ENCODE assay signal across 8 mouse cellular contexts in genomic region chr15:100870001-100870774, GRCm38 (mm10). TPM values are rescaled to one million over a fixed set of nuclear protein-coding genes. Genes with fewer than 3 reads are reported as not detected.
DNase-seq lines count a peak whose midpoint lies in the region; ATAC-seq and TF ChIP-seq lines count a peak whose summit lies in the region.

No protein-coding gene starts in this region.

- peaks cover 57% of the 10 kb centered on the region for H3K27me3 ChIP-seq in E14TG2a.4 (ENCODE audit: insufficient read depth, low read length)
- H3K27me3 ChIP-seq in embryonic facial prominence, embryonic 13.5 days, result peaks cover 43% of the 10 kb centered on the region
- peaks cover 70% of the 10 kb centered on the region for H3K27me3 ChIP-seq in heart, postnatal 0 days (ENCODE audit: control insufficient read depth, insufficient read depth, low read length)
- H3K27me3 ChIP-seq in lung, embryonic 14.5 days (ENCODE audit: insufficient read depth, low read length), result peaks cover 54% of the 10 kb centered on the region

- peaks cover 21% of the 10 kb centered on the region for H3K4me1 ChIP-seq in E14TG2a.4 (replicated peaks; ENCODE audit: low read depth, low read length)
- H3K4me1 ChIP-seq in embryonic facial prominence, embryonic 13.5 days, result peaks cover 26% of the 10 kb centered on the region
- peaks cover 5% of the 10 kb centered on the region; the same call in 1 of the 2 replicates for H3K4me1 ChIP-seq in heart, postnatal 0 days (ENCODE audit: control insufficient read depth, insufficient read depth)
- no peaks in the 10 kb centered on the region for H3K4me1 ChIP-seq in lung, embryonic 14.5 days (ENCODE audit: insufficient read depth)

- 0 out of 2 replicates have a peak, but pooled peaks have one; percentile 26 for ATAC-seq in embryonic facial prominence, embryonic 13.5 days (ENCODE audit: insufficient number of reproducible peaks, insufficient read depth, low FRiP score, low TSS enrichment, low read depth)
- ATAC-seq in heart, postnatal 0 days (ENCODE audit: insufficient read depth, low read depth), result peak; percentile 33; the same call in 1 of the 2 replicates
- peak; percentile 83; the same call in 1 of the 2 replicates for ATAC-seq in lung, embryonic 14.5 days (ENCODE audit: insufficient read depth)

- H3K9me3 ChIP-seq in E14TG2a.4 (ENCODE audit: low read length), result no peaks in the 10 kb centered on the region
- no peaks in the 10 kb centered on the region for H3K9me3 ChIP-seq in embryonic facial prominence, embryonic 13.5 days
- no peaks in the 10 kb centered on the region for H3K9me3 ChIP-seq in heart, postnatal 0 days (replicated peaks; ENCODE audit: control insufficient read depth, low read length)
- no peaks in the 10 kb centered on the region for H3K9me3 ChIP-seq in lung, embryonic 14.5 days (ENCODE audit: low read depth, low read length)

- H3K4me2 ChIP-seq in embryonic facial prominence, embryonic 13.5 days, result peak overlapping the region; percentile 78
- H3K4me2 ChIP-seq in heart, postnatal 0 days (ENCODE audit: low read depth, low read length), result peak overlapping the region; percentile 85
- H3K4me2 ChIP-seq in lung, embryonic 14.5 days, result peak overlapping the region; percentile 80

- peak; percentile 76 to 85 for DNase-seq in adrenal gland, postnatal 36 days
- DNase-seq in heart, postnatal 0 days (ENCODE audit: low spot score), result peak; percentile 20
- DNase-seq in layer of hippocampus, adult 8-10 months (ENCODE audit: low spot score in 2 of 2), result peak; percentile 51 to 72
- peak; percentile 83 for DNase-seq in lung, embryonic 14.5 days
- DNase-seq in retina, embryonic 14.5 days (ENCODE audit: low spot score), result peak; percentile 86
- DNase-seq in urinary bladder, postnatal 36 days (ENCODE audit: low spot score in 2 of 2), result peak; percentile 4 to 10

- TF ChIP-seq EP300 in heart, postnatal 0 days (IDR thresholded peaks at IDR 0.05; ENCODE audit: low read depth), result no peak

- H3K27ac ChIP-seq in embryonic facial prominence, embryonic 13.5 days, result no peak overlapping the region
- H3K27ac ChIP-seq in heart, postnatal 0 days (ENCODE audit: low read depth), result no peak overlapping the region
- no peak overlapping the region for H3K27ac ChIP-seq in lung, embryonic 14.5 days (ENCODE audit: low read depth)

- no peaks in the 10 kb centered on the region for H3K36me3 ChIP-seq in E14TG2a.4 (ENCODE audit: insufficient read depth, low read length)
- H3K36me3 ChIP-seq in embryonic facial prominence, embryonic 13.5 days, result no peaks in the 10 kb centered on the region
- no peaks in the 10 kb centered on the region for H3K36me3 ChIP-seq in heart, postnatal 0 days (replicated peaks; ENCODE audit: control insufficient read depth, insufficient read depth, low read length)
- no peaks in the 10 kb centered on the region for H3K36me3 ChIP-seq in lung, embryonic 14.5 days (ENCODE audit: insufficient read depth)

- peak overlapping the region; percentile 73 for H3K4me3 ChIP-seq in E14TG2a.4 (replicated peaks; ENCODE audit: low read length)
- H3K4me3 ChIP-seq in embryonic facial prominence, embryonic 13.5 days, result peak overlapping the region; percentile 78
- H3K4me3 ChIP-seq in heart, postnatal 0 days (ENCODE audit: low read depth, low read length), result peak overlapping the region; percentile 41
- H3K4me3 ChIP-seq in lung, embryonic 14.5 days (ENCODE audit: low read depth, low read length), result peak overlapping the region; percentile 34

- TF ChIP-seq CTCF in E14TG2a.4 (conservative IDR thresholded peaks at IDR 0.05; ENCODE audit: low read length), result no peak
- no peak for TF ChIP-seq CTCF in heart, postnatal 0 days (IDR thresholded peaks at IDR 0.05; ENCODE audit: low read depth)
- 0 out of 2 replicates have a peak, but pooled peaks have one; percentile 24 for TF ChIP-seq CTCF in lung, embryonic 14.5 days (IDR thresholded peaks at IDR 0.05; ENCODE audit: low read depth)

- peak overlapping the region; percentile 59 for H3K9ac ChIP-seq in embryonic facial prominence, embryonic 13.5 days
- no peak overlapping the region for H3K9ac ChIP-seq in heart, postnatal 0 days (replicated peaks; ENCODE audit: low read depth, low read length)
- H3K9ac ChIP-seq in lung, embryonic 14.5 days, result peak overlapping the region; percentile 40

- WGBS in embryonic facial prominence, embryonic 13.5 days, result 4% methylated on average over 36 of the region's 66 CpGs
- 3% methylated on average over 28 of the region's 66 CpGs for WGBS in heart, postnatal 0 days
- WGBS in lung, embryonic 14.5 days, result 3% methylated on average over 48 of the region's 66 CpGs

RNA-seq across cellular contexts. Expression of gene Scn8a, which starts 0.5 kb away (rescaled TPM):
- 1 to 10 TPM; 2.8 to 3.1 TPM for total RNA-seq in adrenal gland, postnatal 36 days (2021)
- 8.2 and 8.6 TPM in 2 replicates for polyA plus RNA-seq in embryonic facial prominence, embryonic 13.5 days (2015; fragmentation: Nextera tagmentation; extraction: Ambion mirVana)
- total RNA-seq in heart, postnatal 0 days (2014; rRNA removed; ENCODE audit: low replicate concordance), result not detected in 2 replicates
- 0.11 and 0.16 TPM in 2 replicates for polyA plus RNA-seq in heart, postnatal 0 days (2015; fragmentation: Nextera tagmentation; extraction: Ambion mirVana)
- 100 to 1,000 TPM; 205 to 269 (median 234) TPM for total RNA-seq in layer of hippocampus, adult 8-10 months (2022)
- 1.3 and 2.6 TPM in 2 replicates for polyA plus RNA-seq in lung, embryonic 14.5 days (2014; fragmentation: Nextera tagmentation; extraction: Ambion mirVana)

Comparison
In these comparisons a context has a peak if more than half of its experiments do, and no peak if none do; other contexts are left out.
1. DNase-seq: peak in every context shown above with its lines; median percentile 86 in retina, embryonic 14.5 days; 83 in lung, embryonic 14.5 days; 80 in adrenal gland, postnatal 36 days; 62 in layer of hippocampus, adult 8-10 months; 20 in heart, postnatal 0 days; 7 in urinary bladder, postnatal 36 days.
2. ATAC-seq: peak in every context shown above with its lines; median percentile 83 in lung, embryonic 14.5 days; 33 in heart, postnatal 0 days; 26 in embryonic facial prominence, embryonic 13.5 days.
3. RNA of gene Scn8a, which starts 0.5 kb away (total RNA-seq): 205 to 269 TPM in layer of hippocampus, adult 8-10 months; 2.8 to 3.1 TPM in adrenal gland, postnatal 36 days and not detected in heart, postnatal 0 days; every median in the first group is over 10 times any median in the second.
4. Peak in every context shown above with its lines, with median percentiles within 50 percentile points of each other: H3K4me3 ChIP-seq and H3K4me2 ChIP-seq.